In the genomic region with DNA sequence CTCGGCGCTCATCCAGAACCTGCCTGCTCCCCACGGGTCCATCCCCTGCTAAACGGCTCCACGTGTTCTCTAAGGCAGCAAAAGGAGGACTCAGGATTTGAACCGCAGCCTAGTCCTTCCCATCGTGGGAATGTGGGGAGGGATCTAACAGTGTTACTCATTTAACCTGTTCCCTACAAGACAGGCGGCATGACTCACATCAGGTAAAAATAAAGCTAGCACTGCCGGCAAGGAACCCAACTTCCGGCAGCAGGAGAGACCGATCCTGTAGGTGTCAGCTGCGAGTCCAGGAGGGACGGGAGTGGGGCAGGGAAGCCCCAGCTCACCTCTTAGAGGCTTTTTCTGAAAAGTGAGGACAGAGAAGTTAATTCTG, we compare ENCODE assay signal across 7 mouse cellular contexts. TPM values are rescaled to one million over a fixed set of nuclear protein-coding genes. Genes with fewer than 3 reads are reported as not detected.
DNase-seq lines count a peak whose midpoint lies in the region; ATAC-seq and TF ChIP-seq lines count a peak whose summit lies in the region.

No protein-coding gene starts in this region.

- peak; percentile 74 for DNase-seq in R1 (ENCODE audit: low read depth, low spot score)
- DNase-seq in kidney, postnatal 25 days: peak; percentile 59 to 84
- DNase-seq in lung, postnatal 36 days: peak; percentile 61
- DNase-seq in thymus, postnatal 25 days: peak; percentile 23
- no peak for DNase-seq in layer of hippocampus, adult 18-20 months (ENCODE audit: low spot score in 2 of 2)

- ATAC-seq in heart, embryonic 15.5 days (replicated peaks; ENCODE audit: insufficient number of reproducible peaks, insufficient read depth, low FRiP score, low read depth): no peak

- no peaks in the 10 kb centered on the region for H3K36me3 ChIP-seq in ES-Bruce4 (ENCODE audit: control insufficient read depth, insufficient read depth, low read length, poor library complexity, severe bottlenecking)
- H3K36me3 ChIP-seq in heart, embryonic 15.5 days: no peaks in the 10 kb centered on the region

- WGBS in heart, embryonic 15.5 days: 6% methylated on average over 13 of the region's 13 CpGs

- H3K4me3 ChIP-seq in ES-Bruce4 (ENCODE audit: low read depth, low read length): peak overlapping the region; percentile 65
- H3K4me3 ChIP-seq in heart, embryonic 15.5 days: peak overlapping the region; percentile 46

- H3K4me1 ChIP-seq in ES-Bruce4 (ENCODE audit: control insufficient read depth, insufficient read depth, low read length): peaks cover 7% of the 10 kb centered on the region
- peaks cover 12% of the 10 kb centered on the region for H3K4me1 ChIP-seq in heart, embryonic 15.5 days (replicated peaks)

- TF ChIP-seq EP300 in ES-Bruce4 (IDR thresholded peaks at IDR 0.05; ENCODE audit: insufficient read depth, low read depth, low read length): no peak

- H3K4me2 ChIP-seq in heart, embryonic 15.5 days: peak overlapping the region; percentile 74

- no peaks in the 10 kb centered on the region for H3K9me3 ChIP-seq in ES-Bruce4 (replicated peaks; ENCODE audit: control insufficient read depth, insufficient read depth, low read length, poor library complexity, severe bottlenecking)
- no peaks in the 10 kb centered on the region for H3K9me3 ChIP-seq in heart, embryonic 15.5 days (replicated peaks)

- H3K27ac ChIP-seq in ES-Bruce4 (ENCODE audit: insufficient read depth, low read length): peak overlapping the region; percentile 55
- no peak overlapping the region for H3K27ac ChIP-seq in heart, embryonic 15.5 days

- no peaks in the 10 kb centered on the region for H3K27me3 ChIP-seq in ES-Bruce4 (ENCODE audit: control insufficient read depth, insufficient read depth, low read length, poor library complexity, severe bottlenecking)
- H3K27me3 ChIP-seq in heart, embryonic 15.5 days: peaks cover 18% of the 10 kb centered on the region

- peak overlapping the region; percentile 62 for H3K9ac ChIP-seq in ES-Bruce4 (ENCODE audit: low read depth, poor library complexity, severe bottlenecking)
- no peak overlapping the region for H3K9ac ChIP-seq in heart, embryonic 15.5 days

- no peak for TF ChIP-seq CTCF in ES-Bruce4 (IDR thresholded peaks at IDR 0.05; ENCODE audit: low read depth, low read length)

- no peak for TF ChIP-seq POLR2A in ES-Bruce4 (IDR thresholded peaks at IDR 0.05; ENCODE audit: insufficient read depth, low read length)

RNA-seq across cellular contexts. Expression of a gene that starts 0.7 kb away (rescaled TPM):
- 9.7 and 11.9 TPM in 2 replicates for polyA plus RNA-seq in ES-Bruce4 (2011; ENCODE audit: insufficient read depth, insufficient read length, low read depth, missing spikeins)
- 0.39 and 1.2 TPM in 2 replicates for polyA plus RNA-seq in heart, embryonic 15.5 days (2015; fragmentation: Nextera tagmentation; extraction: Ambion mirVana)
- 1 to 10 TPM; 6.7 to 7.1 TPM for total RNA-seq in layer of hippocampus, adult 18-20 months (2021)

RNA-seq across cellular contexts. Expression of a gene that starts 16.3 kb away (rescaled TPM):
- 19.5 and 20.0 TPM in 2 replicates for polyA plus RNA-seq in ES-Bruce4 (2011; ENCODE audit: insufficient read depth, insufficient read length, low read depth, missing spikeins)
- 0.48 and 2.0 TPM in 2 replicates for polyA plus RNA-seq in heart, embryonic 15.5 days (2015; fragmentation: Nextera tagmentation; extraction: Ambion mirVana)
- total RNA-seq in layer of hippocampus, adult 18-20 months (2021): not detected

RNA-seq across cellular contexts. Expression of a gene that starts 53.3 kb away (rescaled TPM):
- polyA plus RNA-seq in ES-Bruce4 (2011; ENCODE audit: insufficient read depth, insufficient read length, low read depth, missing spikeins): 0.19 and 0.26 TPM in 2 replicates
- 51.9 and 63.3 TPM in 2 replicates for polyA plus RNA-seq in heart, embryonic 15.5 days (2015; fragmentation: Nextera tagmentation; extraction: Ambion mirVana)
- 1 to 10 TPM; 4.8 to 5.9 TPM for total RNA-seq in layer of hippocampus, adult 18-20 months (2021)

Comparison
In these comparisons a context has a peak if more than half of its experiments do, and no peak if none do; other contexts are left out.
1. DNase-seq: peak in R1 (single experiment), kidney, postnatal 25 days (2 of 2), lung, postnatal 36 days (single experiment) and thymus, postnatal 25 days (single experiment); none in layer of hippocampus, adult 18-20 months (0 of 2).
2. RNA of a gene that starts 53.3 kb away (polyA plus RNA-seq): 51.9 to 63.3 TPM in heart, embryonic 15.5 days; 0.19 to 0.26 TPM in ES-Bruce4; every median in the first group is over 10 times any median in the second.